Mouse (Mus musculus) midbrain, embryonic 16.5 days (tissue): ENCODE data around the gene D430019H16Rik. TPM values are rescaled to one million over a fixed set of nuclear protein-coding genes. Genes with fewer than 3 reads are reported as not detected.

ENCODE experiments used
- ATAC-seq: fragments of 200-750 bp; cut with Nextera tagmentation; 2 replicates; pipeline ENCODE4 v1.8.0; 2017; ENCODE audit warnings: moderate TSS enrichment
- H3K27ac ChIP-seq: fragments of 300-500 bp; sonication (generic); 2 replicates; pipeline ENCODE4 v1.5.1; 2014; ENCODE audit warnings: mild to moderate bottlenecking, low read length, mixed read lengths
- H3K27me3 ChIP-seq: fragments of 300-500 bp; sonication (generic); 2 replicates; pipeline ENCODE4 v1.6.1; 2014; ENCODE audit warnings: low read depth, low read length, mixed read lengths; ENCODE audit not compliant: control insufficient read depth, insufficient read depth
- H3K36me3 ChIP-seq: fragments of 300-500 bp; sonication (generic); 2 replicates; pipeline ENCODE4 v1.6.1; 2014; ENCODE audit warnings: mild to moderate bottlenecking, low read length, moderate library complexity, mixed read lengths; ENCODE audit not compliant: control insufficient read depth, insufficient read depth
- H3K4me1 ChIP-seq: fragments of 300-500 bp; sonication (generic); 2 replicates; pipeline ENCODE4 v1.6.1; 2014; ENCODE audit warnings: mild to moderate bottlenecking, low read length, mixed read lengths; ENCODE audit not compliant: control insufficient read depth, insufficient read depth
- H3K4me2 ChIP-seq: fragments of 300-500 bp; sonication (generic); 2 replicates; pipeline ENCODE4 v1.6.1; 2014; ENCODE audit warnings: mild to moderate bottlenecking, low read length, mixed read lengths
- H3K4me3 ChIP-seq: fragments of 300-500 bp; sonication (generic); 2 replicates; pipeline ENCODE4 v1.5.1; 2014; ENCODE audit warnings: low read depth, mild to moderate bottlenecking, low read length, moderate library complexity, mixed read lengths
- H3K9ac ChIP-seq: fragments of 300-500 bp; sonication (generic); 2 replicates; pipeline ENCODE4 v1.6.1; 2014; ENCODE audit warnings: low read depth, low read length, mixed read lengths
- H3K9me3 ChIP-seq: fragments of 300-500 bp; sonication (generic); replicated peaks from 2 replicates; pipeline ENCODE4 v1.6.1; 2014; ENCODE audit warnings: mild to moderate bottlenecking, low read length, mixed read lengths; ENCODE audit not compliant: control insufficient read depth, poor library complexity, severe bottlenecking
- WGBS: fragments of 180-500 bp; shearing (Covaris S2); extraction: QIAGEN DNeasy Blood & Tissue Kit; methylation state at CpG from one replicate; pipeline ENCODE4 v1.1.7; 2014; 5-methylcytosine and 5-hydroxymethylcytosine counted together
- polyA plus RNA-seq: library from polyadenylated mRNA; unstranded; fragments of >200 nt; fragmentation: Nextera tagmentation; extraction: Ambion mirVana; gene quantifications from 2 replicates; pipeline ENCODE4 v1.2.1, GENCODE M21; 2015

Gene D430019H16Rik
- 16.3 and 16.7 TPM in 2 replicates for polyA plus RNA-seq

- H3K9me3 ChIP-seq, result no peaks in the 10 kb centered on the region
- peak within 1 kb of the TSS; percentile 55 for H3K4me2 ChIP-seq
- peak within 1 kb of the TSS; percentile 86 for H3K9ac ChIP-seq
- WGBS, result under 1% methylated on average over 38 of the region's 38 CpGs
- no peaks in the 10 kb centered on the region for H3K36me3 ChIP-seq
- peak within 1 kb of the TSS; percentile 73 for H3K4me3 ChIP-seq
- peak within 1 kb of the TSS; percentile 85 for H3K27ac ChIP-seq
- peak; percentile 75 for ATAC-seq
- peaks cover 37% of the 10 kb centered on the region for H3K4me1 ChIP-seq
- no peaks in the 10 kb centered on the region for H3K27me3 ChIP-seq
Measured at GRCm38 (mm10) chr12:105453670-105454257, at the start of gene D430019H16Rik. TSS of gene D430019H16Rik (plus strand) at chr12:105453856.

DNA sequence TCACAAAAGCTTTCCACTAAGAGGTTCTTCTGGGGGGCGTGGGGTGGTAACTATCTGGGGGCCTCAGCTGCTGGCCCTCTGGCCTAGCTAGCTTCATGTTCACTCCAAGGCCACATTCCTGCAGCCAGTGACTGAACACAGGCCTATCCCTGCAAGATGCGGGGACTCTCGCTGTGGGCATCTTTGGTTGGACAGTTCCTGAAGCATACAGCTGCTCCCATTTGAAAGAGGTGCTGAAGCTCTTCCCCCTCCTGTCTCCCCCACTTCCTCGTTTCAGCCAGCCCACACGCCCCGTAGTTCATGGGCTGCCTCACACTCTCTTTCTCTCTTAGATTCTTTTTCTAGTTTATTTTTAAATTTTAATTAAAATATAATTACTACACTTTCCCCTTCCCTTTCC is 47.6 kb upstream of the D430019H16Rik start:
- no peaks in the 10 kb centered on the region for H3K36me3 ChIP-seq
- H3K4me2 ChIP-seq, result no peak overlapping the region
- no peak overlapping the region for H3K9ac ChIP-seq
- H3K9me3 ChIP-seq, result no peaks in the 10 kb centered on the region
- 79% methylated on average over 6 of the region's 6 CpGs for WGBS
- no peak for ATAC-seq
- no peak overlapping the region for H3K27ac ChIP-seq
- H3K27me3 ChIP-seq, result no peaks in the 10 kb centered on the region
- peaks cover 6% of the 10 kb centered on the region; the same call in 1 of the 2 replicates for H3K4me1 ChIP-seq
- H3K4me3 ChIP-seq, result no peak overlapping the region

DNA sequence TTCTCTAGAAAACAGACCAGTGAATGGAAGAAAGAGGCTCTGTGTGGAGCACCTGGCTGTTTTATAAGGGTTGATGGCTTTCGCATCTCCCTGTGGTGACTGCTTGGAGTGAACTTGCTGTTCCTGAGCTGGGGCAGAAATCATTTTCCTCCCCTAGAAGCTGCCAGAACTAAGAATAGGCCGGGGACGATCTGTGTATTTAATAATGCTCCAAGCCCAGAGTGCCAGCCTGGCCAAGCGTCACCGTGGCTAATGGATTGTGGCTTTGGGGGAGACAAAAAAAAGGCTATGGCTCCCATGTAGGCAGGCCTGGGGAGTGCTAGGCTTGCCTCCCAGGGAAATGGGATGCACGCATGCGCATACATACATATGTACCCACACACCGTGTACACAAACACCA is 39.7 kb upstream of the D430019H16Rik start:
- 74% methylated on average over 8 of the region's 8 CpGs for WGBS
- Histone ChIP-seq H3K27ac (no peak overlapping the region), H3K4me2 (no peak overlapping the region), H3K4me3 (no peak overlapping the region), H3K9ac (no peak overlapping the region), H3K4me1 (no peaks in the 10 kb centered on the region; the same call in 1 of the 2 replicates), H3K27me3 (no peaks in the 10 kb centered on the region), H3K36me3 (no peaks in the 10 kb centered on the region), H3K9me3 (no peaks in the 10 kb centered on the region)
- no peak for ATAC-seq

DNA sequence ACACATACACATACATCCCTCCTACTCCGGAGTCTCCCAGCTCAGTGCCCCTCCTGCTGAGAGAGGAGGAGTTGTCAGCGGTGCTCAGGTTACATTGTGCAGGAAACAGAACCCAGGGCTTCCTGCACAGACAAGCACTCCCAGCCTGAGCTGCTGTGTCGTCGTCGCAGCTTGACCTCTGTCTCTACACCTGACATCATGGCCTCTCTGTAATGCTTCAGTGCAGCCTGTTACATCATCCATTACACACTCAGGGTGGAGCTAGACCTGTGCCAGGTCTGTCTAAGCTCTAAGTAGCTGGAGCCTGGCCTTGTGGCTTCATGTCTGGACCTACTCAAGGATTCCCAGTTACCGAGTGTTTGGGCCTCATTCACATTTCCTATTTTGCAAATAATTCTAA is 33.2 kb upstream of the D430019H16Rik start:
- no peak overlapping the region for H3K4me3 ChIP-seq
- no peaks in the 10 kb centered on the region for H3K36me3 ChIP-seq
- H3K4me2 ChIP-seq, result no peak overlapping the region
- H3K27me3 ChIP-seq, result no peaks in the 10 kb centered on the region
- no peaks in the 10 kb centered on the region for H3K9me3 ChIP-seq
- H3K9ac ChIP-seq, result no peak overlapping the region
- H3K27ac ChIP-seq, result no peak overlapping the region
- H3K4me1 ChIP-seq, result no peaks in the 10 kb centered on the region; the same call in 1 of the 2 replicates
- no peak for ATAC-seq
- WGBS, result 62% methylated on average over 6 of the region's 6 CpGs

DNA sequence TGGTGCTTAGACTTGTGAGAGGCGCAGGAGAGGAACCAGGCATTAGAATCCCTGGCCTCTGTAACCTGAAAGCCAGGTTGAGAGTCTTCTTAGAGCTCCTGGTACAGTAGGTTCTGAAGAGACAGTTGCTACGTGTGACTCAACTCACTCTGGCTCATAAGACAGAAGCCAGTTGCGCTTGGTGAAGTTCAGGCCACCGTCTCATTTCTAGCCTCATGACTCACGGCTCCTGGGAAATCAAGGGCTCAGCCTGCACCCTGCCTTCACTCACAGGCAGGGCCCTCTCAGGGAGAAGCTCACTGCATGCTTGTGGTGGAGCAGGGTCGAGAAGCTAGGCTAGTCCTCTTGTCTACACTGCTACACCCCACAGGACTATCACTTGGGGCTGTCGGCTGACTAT is 27.1 kb upstream of the D430019H16Rik start:
- WGBS, result 87% methylated on average over 7 of the region's 7 CpGs
- H3K4me1 ChIP-seq, result no peaks in the 10 kb centered on the region
- H3K27ac ChIP-seq, result no peak overlapping the region
- no peak overlapping the region for H3K4me2 ChIP-seq
- H3K27me3 ChIP-seq, result no peaks in the 10 kb centered on the region
- H3K9ac ChIP-seq, result no peak overlapping the region
- no peaks in the 10 kb centered on the region for H3K36me3 ChIP-seq
- H3K9me3 ChIP-seq, result no peaks in the 10 kb centered on the region
- no peak overlapping the region for H3K4me3 ChIP-seq
- peak; percentile 3; the same call in 1 of the 2 replicates for ATAC-seq

DNA sequence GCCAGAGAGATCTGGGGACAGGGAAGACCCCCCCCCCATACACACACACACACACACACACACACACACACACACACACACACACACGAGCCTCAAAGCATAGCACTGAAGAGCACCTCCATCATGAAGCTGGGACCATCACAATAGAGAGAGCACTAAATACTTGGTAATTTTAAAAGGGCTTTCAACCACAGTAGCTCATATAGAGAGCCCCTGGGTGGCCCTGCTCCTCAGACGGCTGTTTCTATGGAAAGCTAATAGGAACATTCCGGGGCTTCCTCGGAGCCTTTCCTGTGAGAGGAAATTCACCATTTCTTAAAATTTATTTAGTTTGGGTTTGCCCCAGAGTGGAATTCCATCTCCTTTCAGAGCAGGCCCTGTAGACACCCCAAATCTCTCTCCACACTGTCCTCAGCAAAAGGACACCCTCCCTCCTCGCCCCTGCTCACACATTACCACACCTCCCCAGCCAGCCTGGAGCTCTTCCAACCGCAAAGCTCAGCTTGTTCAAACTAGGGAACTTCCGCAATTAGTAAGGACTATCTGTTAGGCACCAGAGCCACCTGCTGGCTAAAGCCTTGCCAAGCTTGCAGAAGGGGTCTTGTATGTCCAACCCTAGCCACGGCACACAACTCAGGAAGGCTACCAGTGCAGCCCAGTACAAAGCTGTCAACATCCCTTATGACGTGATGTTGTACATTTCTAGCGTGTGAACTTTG is 26.5 kb upstream of the D430019H16Rik start:
- Histone ChIP-seq H3K36me3 (no peaks in the 10 kb centered on the region), H3K4me1 (no peaks in the 10 kb centered on the region), H3K4me3 (no peak overlapping the region), H3K27me3 (no peaks in the 10 kb centered on the region), H3K4me2 (peak overlapping the region; percentile 36), H3K9ac (no peak overlapping the region), H3K27ac (no peak overlapping the region), H3K9me3 (no peaks in the 10 kb centered on the region)
- 26% methylated on average over 10 of the region's 10 CpGs for WGBS
- peak; percentile 79 for ATAC-seq

GRCm38 (mm10) chr12:105431872-105432271 is 21.8 kb upstream of the D430019H16Rik start:
- WGBS, result 45% methylated on average over 3 of the region's 3 CpGs
- no peaks in the 10 kb centered on the region for H3K9me3 ChIP-seq
- no peak overlapping the region for H3K27ac ChIP-seq
- no peaks in the 10 kb centered on the region for H3K4me1 ChIP-seq
- no peak overlapping the region for H3K4me2 ChIP-seq
- no peak for ATAC-seq
- no peaks in the 10 kb centered on the region for H3K27me3 ChIP-seq
- no peak overlapping the region for H3K4me3 ChIP-seq
- no peaks in the 10 kb centered on the region for H3K36me3 ChIP-seq
- no peak overlapping the region for H3K9ac ChIP-seq

DNA sequence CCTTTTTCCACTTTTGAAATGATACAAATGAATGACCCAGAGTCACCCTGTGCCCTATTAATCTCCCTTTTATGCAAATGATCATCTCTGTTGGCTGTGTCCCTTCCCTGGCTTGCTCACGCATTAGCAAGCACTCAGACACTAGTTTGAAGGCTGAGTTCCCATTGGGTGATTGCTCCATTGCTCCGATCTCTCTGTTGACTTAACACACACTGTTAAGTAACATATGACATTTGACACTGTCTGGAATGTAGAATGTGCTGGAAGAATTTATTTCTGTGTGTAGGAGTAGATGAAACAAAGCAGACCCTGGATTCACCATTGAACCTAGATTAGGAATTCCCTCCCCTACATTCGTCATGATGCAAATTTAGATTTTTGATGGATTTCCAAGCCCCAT is 20.8 kb upstream of the D430019H16Rik start:
- ATAC-seq, result no peak
- Histone ChIP-seq H3K4me3 (no peak overlapping the region), H3K36me3 (no peaks in the 10 kb centered on the region), H3K27ac (no peak overlapping the region), H3K4me2 (no peak overlapping the region), H3K9me3 (no peaks in the 10 kb centered on the region), H3K4me1 (no peaks in the 10 kb centered on the region), H3K9ac (no peak overlapping the region), H3K27me3 (no peaks in the 10 kb centered on the region)
- 77% methylated on average over 3 of the region's 3 CpGs for WGBS

DNA sequence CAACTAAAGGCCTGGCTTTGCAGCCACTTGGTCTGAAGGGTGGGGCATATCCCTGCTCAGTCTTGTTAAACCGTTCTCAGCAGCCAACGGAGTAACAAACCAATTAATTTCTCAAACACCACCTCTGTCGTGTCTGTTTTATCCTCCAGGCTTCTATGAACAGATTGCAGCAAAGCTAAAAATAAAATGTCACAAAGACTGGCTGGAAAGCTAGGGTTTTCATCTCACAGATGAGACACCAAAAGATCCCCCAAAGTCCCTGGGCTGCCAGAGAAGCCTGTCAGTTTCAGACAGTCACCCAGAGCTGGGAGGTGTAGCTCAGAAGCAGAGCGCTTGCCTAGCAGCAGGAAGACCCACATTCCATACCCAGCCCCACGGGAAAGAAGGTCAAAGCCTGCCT is 15.4 kb upstream of the D430019H16Rik start:
- Histone ChIP-seq H3K4me1 (no peaks in the 10 kb centered on the region), H3K27me3 (no peaks in the 10 kb centered on the region), H3K9me3 (no peaks in the 10 kb centered on the region), H3K27ac (0 out of 2 replicates have a peak overlapping the region, but pooled peaks have one; percentile 19), H3K4me3 (no peak overlapping the region), H3K9ac (no peak overlapping the region), H3K36me3 (no peaks in the 10 kb centered on the region), H3K4me2 (no peak overlapping the region)
- WGBS, result 45% methylated on average over 5 of the region's 5 CpGs
- ATAC-seq, result no peak
